Mouse (Mus musculus) B cell, adult (primary cell): Measurements from ENCODE around the gene Nipsnap2. TPM values are rescaled to one million over a fixed set of nuclear protein-coding genes. Genes with fewer than 3 reads are reported as not detected.

Experiments used
- total RNA-seq: library from RNA; stranded (reverse); gene quantifications from 4 replicates; pipeline ENCODE4 v1.2.4, GENCODE M21; 2023; ENCODE audit not compliant: inconsistent age

Gene Nipsnap2
- 32.5 to 37.1 TPM (median 33.3 TPM) in 4 replicates for total RNA-seq

DNA sequence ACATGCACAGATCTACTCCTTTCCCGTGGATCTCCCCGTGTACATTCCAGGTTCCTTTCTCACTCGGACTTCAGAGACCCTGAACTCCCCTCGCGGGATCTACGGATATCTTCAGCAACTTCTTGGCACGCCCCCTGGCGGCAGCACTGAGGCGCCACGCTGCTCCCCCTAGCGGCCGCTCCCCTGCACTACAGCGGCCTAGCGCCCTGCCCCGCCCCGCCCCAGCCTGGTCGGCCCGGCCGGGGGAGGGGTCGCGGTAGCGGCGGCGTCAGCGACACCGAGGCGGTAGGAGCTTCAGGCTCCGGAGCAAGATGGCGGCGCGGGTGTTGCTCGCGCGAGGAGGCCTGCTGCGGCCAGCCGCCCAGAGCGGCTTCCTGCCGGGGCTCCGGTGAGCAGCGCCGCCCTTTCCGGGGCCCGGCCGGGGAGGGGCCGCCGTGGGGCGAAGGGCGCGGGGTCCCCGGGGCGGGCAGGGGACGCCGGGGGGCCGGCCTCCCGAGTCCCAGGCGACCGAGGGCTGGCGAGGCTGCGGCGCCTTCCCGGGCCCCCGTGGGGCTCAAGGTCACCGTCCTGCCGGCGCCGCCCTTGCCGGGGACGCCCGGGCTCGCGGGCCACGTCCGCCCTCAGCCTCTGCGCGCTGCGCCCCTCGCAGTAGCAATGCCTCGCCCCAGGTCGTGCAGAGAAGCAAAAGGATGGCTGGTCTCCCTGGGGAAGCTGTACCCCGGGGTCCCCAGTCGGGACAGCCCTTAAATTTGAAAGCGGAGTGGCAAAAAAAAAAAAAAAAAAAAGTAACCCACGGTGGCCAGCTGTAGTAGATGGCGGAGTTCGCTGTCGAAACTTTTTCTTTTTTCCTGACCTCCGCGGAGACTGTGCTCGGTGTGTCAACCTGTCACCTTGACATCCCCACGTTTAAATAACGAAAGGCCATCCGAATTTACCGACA, at the start of gene Nipsnap2:
Nipsnap2 (plus strand) TSS at position 230 of the 940 bp plus-strand sequence.

GRCm38 (mm10) chr5:129708412-129708811, 16.5 kb upstream of the Nipsnap2 start, which contains the start of gene Sept14:
Sept14 (minus strand) TSS chr5:129708512.

DNA sequence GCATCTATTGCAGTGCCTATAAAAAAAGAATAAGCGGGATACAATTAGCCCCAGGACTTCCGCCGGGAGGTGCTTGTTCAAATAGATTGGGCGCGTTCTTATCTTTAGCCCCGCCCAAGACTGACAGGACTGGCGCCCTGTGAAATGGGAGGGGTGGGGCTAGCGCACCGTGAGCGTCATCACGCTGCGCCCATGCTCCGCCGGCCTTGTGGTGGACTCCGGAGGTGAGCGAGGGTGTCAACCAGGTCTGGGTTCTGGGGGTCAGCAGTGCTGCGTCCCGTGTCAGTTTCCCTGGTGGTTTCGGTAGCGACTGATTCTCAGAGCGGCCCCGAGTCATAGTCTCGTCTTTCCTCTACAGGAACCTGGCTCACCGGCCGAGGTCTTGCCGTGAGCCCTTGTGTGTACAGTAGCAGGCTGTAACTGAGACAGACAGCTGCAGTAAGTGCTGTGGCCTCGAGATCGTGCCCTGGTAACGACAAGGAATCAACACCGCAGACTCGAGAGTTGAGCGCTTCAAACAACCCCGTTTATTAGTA, 9.5 kb upstream of the Nipsnap2 start, which contains the start of gene Mrps17:
Mrps17 (plus strand) TSS at position 172 of the 536 bp plus-strand sequence.

DNA sequence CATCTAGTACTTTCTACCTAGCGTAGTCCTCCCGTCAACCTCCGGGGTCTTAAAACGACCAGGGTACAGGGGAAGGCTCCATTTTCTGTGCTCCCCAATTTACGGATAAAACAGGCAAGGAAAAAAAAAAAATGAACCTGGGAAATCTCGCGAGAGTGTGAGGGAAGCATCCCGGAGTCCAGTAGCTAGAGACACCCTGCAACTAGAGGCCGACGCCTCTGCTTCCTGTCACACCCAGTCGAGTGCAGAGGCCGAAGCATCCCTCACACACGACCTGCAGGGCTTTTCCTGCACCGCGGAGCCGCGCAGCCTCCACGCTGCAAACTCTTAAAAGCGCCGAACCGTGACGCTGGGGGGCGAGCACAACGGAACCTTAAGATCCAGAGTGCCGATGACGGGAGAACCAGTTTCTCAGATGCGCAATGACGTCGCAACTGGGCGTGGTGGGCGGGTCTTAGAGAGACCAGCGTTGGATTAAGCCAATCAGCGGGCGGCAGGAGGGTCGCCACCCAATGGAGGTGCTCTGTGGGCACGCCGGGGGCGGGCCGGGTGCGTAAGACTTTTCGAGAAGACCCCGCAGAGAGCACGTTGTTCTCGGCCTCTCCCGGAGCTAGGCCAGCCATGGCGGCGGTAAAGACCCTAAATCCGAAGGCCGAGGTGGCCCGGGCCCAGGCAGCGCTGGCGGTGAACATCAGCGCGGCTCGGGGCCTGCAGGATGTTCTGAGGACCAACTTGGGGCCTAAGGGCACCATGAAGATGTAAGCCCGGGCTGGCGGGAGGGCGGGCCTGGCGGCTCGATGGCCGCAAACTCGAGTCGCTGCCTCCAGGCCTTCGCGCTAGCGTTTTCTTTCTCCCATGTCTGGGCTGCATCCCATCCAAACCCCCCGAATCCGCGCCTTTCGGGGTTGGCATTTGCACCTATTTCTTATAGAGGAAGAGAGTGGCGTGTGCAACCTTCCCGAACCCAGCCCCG, 62.2 kb downstream of the Nipsnap2 start, which contains the start of gene Psph:
Psph (minus strand) TSS at position 632 of the 973 bp plus-strand sequence.

Other genes with a start within 250 kb of the Nipsnap2 start
- 157 to 170 TPM (median 166 TPM) in 4 replicates for gene Sfswap, start 223.8 kb upstream of the Nipsnap2 start, total RNA-seq
- 0.57 to 2.0 TPM (median 1.3 TPM) in 4 replicates for gene Mmp17, start 140.9 kb upstream of the Nipsnap2 start, total RNA-seq
- gene Zfp11, start 55.0 kb upstream of the Nipsnap2 start, total RNA-seq = 1.6 to 2.7 TPM (median 1.9 TPM) in 4 replicates
- gene Sept14, start 16.6 kb upstream of the Nipsnap2 start, total RNA-seq = not detected in 4 replicates
- 43.3 to 59.8 TPM (median 48.1 TPM) in 4 replicates for gene Mrps17, start 9.6 kb upstream of the Nipsnap2 start, total RNA-seq
- gene Psph, start 62.4 kb downstream of the Nipsnap2 start, total RNA-seq = 9.7 to 13.0 TPM (median 10.1 TPM) in 4 replicates
- 8.9 to 19.3 TPM (median 13.0 TPM) in 4 replicates for gene Sumf2, start 121.9 kb downstream of the Nipsnap2 start, total RNA-seq
- 131 to 185 TPM (median 145 TPM) in 4 replicates for gene Chchd2, start 162.4 kb downstream of the Nipsnap2 start, total RNA-seq
- gene Zbed5, start 170.7 kb downstream of the Nipsnap2 start, total RNA-seq = 1.2 to 4.6 TPM (median 1.8 TPM) in 4 replicates
- gene Phkg1, start 173.5 kb downstream of the Nipsnap2 start, total RNA-seq = 0.21 to 1.1 TPM (median 0.57 TPM) in 3 of 4 replicates, not detected in the other
- gene Nupr1l, start 183.5 kb downstream of the Nipsnap2 start, total RNA-seq = 1.0 to 2.0 TPM (median 1.5 TPM) in 4 replicates
- gene Vkorc1l1, start 216.9 kb downstream of the Nipsnap2 start, total RNA-seq = 9.9 to 12.8 TPM (median 10.9 TPM) in 4 replicates